23 mouse cellular contexts compared by ENCODE assay signal in the genomic region with DNA sequence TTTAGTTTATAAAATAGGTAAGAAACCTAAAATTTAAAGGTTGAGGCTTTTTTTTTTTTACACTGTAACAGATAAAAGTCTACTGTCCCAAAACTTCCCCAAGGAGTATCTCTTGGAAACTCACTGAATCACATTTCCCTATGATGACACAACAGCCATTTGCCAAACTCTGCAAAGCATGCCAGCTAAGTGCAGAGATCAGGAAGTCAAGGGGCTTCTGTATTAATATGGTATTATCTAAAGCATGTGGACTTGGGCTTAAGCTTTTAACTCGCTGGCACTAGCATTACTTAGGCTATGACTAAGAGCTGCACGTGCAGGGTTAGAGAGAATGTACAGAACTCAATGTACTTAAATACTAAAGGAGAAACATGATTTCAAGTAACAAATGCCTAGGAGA.
"Had no signal": no experiment of that assay in that cellular context is flagged by ENCODE, and none has a peak within 500 bp of the region (broad histone marks: within the 10 kb centered on the region; RNA-seq: fewer than 3 reads in every experiment).

No protein-coding gene starts in this region.

- ATAC-seq: liver, postnatal 0 days; lung, postnatal 0 days; midbrain, embryonic 13.5 days; midbrain, embryonic 16.5 days had no signal

- H3K27me3 ChIP-seq: limb, embryonic 13.5 days; megakaryocyte, embryonic 14.5 days; midbrain, embryonic 13.5 days; neural tube, embryonic 13.5 days; stomach, embryonic 15.5 days had no signal

- H3K9ac ChIP-seq: limb, embryonic 13.5 days; liver, embryonic 14.5 days; liver, postnatal 0 days; lung, embryonic 14.5 days; midbrain, embryonic 13.5 days; neural tube, embryonic 13.5 days; stomach, embryonic 15.5 days had no signal

- H3K4me2 ChIP-seq: limb, embryonic 13.5 days; lung, embryonic 14.5 days; midbrain, embryonic 13.5 days; neural tube, embryonic 13.5 days; stomach, embryonic 15.5 days had no signal

- H3K27ac ChIP-seq: layer of hippocampus, adult 2 months; limb, embryonic 10.5 days; limb, embryonic 13.5 days; liver, embryonic 14.5 days; midbrain, embryonic 10.5 days; midbrain, embryonic 13.5 days; neural tube, embryonic 13.5 days; stomach, embryonic 15.5 days had no signal

- H3K9me3 ChIP-seq: limb, embryonic 10.5 days; limb, embryonic 13.5 days; midbrain, embryonic 10.5 days; midbrain, embryonic 13.5 days; neural tube, embryonic 13.5 days; stomach, embryonic 15.5 days had no signal

- H3K4me1 ChIP-seq: megakaryocyte, embryonic 14.5 days had no signal

- DNase-seq: kidney, adult 9 months; kidney, postnatal 14 days; kidney, postnatal 4 days; layer of hippocampus, adult 9-11 months; liver; liver, postnatal 0 days; lung, embryonic 14.5 days; right cerebral cortex, adult 18-20 months; right cerebral cortex, postnatal 14 days; spleen, adult 18-20 months; thymus, postnatal 25 days had no signal

- H3K4me3 ChIP-seq: layer of hippocampus, adult 2 months; limb, embryonic 10.5 days; limb, embryonic 13.5 days; megakaryocyte, embryonic 14.5 days; midbrain, embryonic 10.5 days; midbrain, embryonic 13.5 days; myocyte; neural tube, embryonic 13.5 days; stomach, embryonic 15.5 days had no signal
